In genomic region chr4:149345873-149346272, GRCm38 (mm10) we compare ENCODE assay signal across 23 mouse cellular contexts. TPM values are rescaled to one million over a fixed set of nuclear protein-coding genes. Genes with fewer than 3 reads are reported as not detected.
A peak's percentile ranks its signal among the peaks of the same experiment; 100 is the strongest.
DNase-seq lines count a peak whose midpoint lies in the region; ATAC-seq and TF ChIP-seq lines count a peak whose summit lies in the region.
"Had no signal": no experiment of that assay in that cellular context is flagged by ENCODE, and none has a peak within 500 bp of the region (broad histone marks: within the 10 kb centered on the region; RNA-seq: fewer than 3 reads in every experiment).

No protein-coding gene starts in this region.

- H3K27ac ChIP-seq in heart, embryonic 12.5 days (ENCODE audit: poor library complexity, severe bottlenecking), result peak overlapping the region; percentile 77
- no peak overlapping the region for H3K27ac ChIP-seq in limb, embryonic 14.5 days (replicated peaks; ENCODE audit: low read depth, low read length)
- H3K27ac ChIP-seq in forebrain, embryonic 10.5 days, result no peak overlapping the region
- H3K27ac ChIP-seq: embryonic facial prominence, embryonic 13.5 days; hindbrain, embryonic 13.5 days; limb, embryonic 12.5 days; midbrain, embryonic 12.5 days; neural tube, embryonic 15.5 days had no signal

- H3K27me3 ChIP-seq in heart, embryonic 12.5 days (replicated peaks), result no peaks in the 10 kb centered on the region
- no peaks in the 10 kb centered on the region for H3K27me3 ChIP-seq in limb, embryonic 14.5 days (ENCODE audit: control insufficient read depth, insufficient read depth, low read length)
- H3K27me3 ChIP-seq in forebrain, embryonic 10.5 days (ENCODE audit: poor library complexity, severe bottlenecking), result no peaks in the 10 kb centered on the region
- H3K27me3 ChIP-seq: embryonic facial prominence, embryonic 13.5 days; hindbrain, embryonic 13.5 days; limb, embryonic 12.5 days; midbrain, embryonic 12.5 days; neural tube, embryonic 15.5 days had no signal

- H3K9me3 ChIP-seq in heart, embryonic 12.5 days (replicated peaks), result no peaks in the 10 kb centered on the region
- H3K9me3 ChIP-seq in limb, embryonic 14.5 days (ENCODE audit: control insufficient read depth, low read length), result no peaks in the 10 kb centered on the region
- no peaks in the 10 kb centered on the region for H3K9me3 ChIP-seq in forebrain, embryonic 10.5 days
- H3K9me3 ChIP-seq: embryonic facial prominence, embryonic 13.5 days; G1E; hindbrain, embryonic 13.5 days; limb, embryonic 12.5 days; midbrain, embryonic 12.5 days; neural tube, embryonic 15.5 days had no signal

- DNase-seq in gastrocnemius, adult 18-20 months (ENCODE audit: low spot score), result peak; percentile 81
- DNase-seq in gastrocnemius, postnatal 4 days (ENCODE audit: low spot score in 2 of 2), result no peak
- DNase-seq in gastrocnemius, postnatal 10 days, result peak; percentile 25
- no peak for DNase-seq in limb, embryonic 14.5 days (ENCODE audit: low spot score)
- no peak for DNase-seq in forebrain, embryonic 10.5 days (ENCODE audit: extremely low spot score, low spot score)
- no peak for DNase-seq in kidney, postnatal 4 days
- no peak for DNase-seq in urinary bladder, postnatal 10 days (ENCODE audit: low spot score)
- DNase-seq: adrenal gland, postnatal 10 days; cerebellum, adult 9-11 months; kidney, adult 8-10 months; kidney, postnatal 25 days; layer of hippocampus, adult 9-11 months; lung, postnatal 10 days; right cerebral cortex, postnatal 14 days had no signal

- peaks cover 81% of the 10 kb centered on the region for H3K36me3 ChIP-seq in heart, embryonic 12.5 days
- peaks cover 91% of the 10 kb centered on the region for H3K36me3 ChIP-seq in limb, embryonic 14.5 days (ENCODE audit: control insufficient read depth, insufficient read depth, low read length)
- peaks cover 99% of the 10 kb centered on the region for H3K36me3 ChIP-seq in forebrain, embryonic 10.5 days (replicated peaks)

- no peak overlapping the region for H3K9ac ChIP-seq in heart, embryonic 12.5 days
- H3K9ac ChIP-seq in limb, embryonic 14.5 days (ENCODE audit: low read depth, low read length, severe bottlenecking), result no peak overlapping the region
- H3K9ac ChIP-seq: embryonic facial prominence, embryonic 13.5 days; hindbrain, embryonic 13.5 days; limb, embryonic 12.5 days; midbrain, embryonic 12.5 days; neural tube, embryonic 15.5 days had no signal

- no peak overlapping the region for H3K4me3 ChIP-seq in heart, embryonic 12.5 days
- H3K4me3 ChIP-seq in limb, embryonic 14.5 days (replicated peaks; ENCODE audit: low read length), result no peak overlapping the region
- no peak overlapping the region for H3K4me3 ChIP-seq in forebrain, embryonic 10.5 days
- H3K4me3 ChIP-seq: embryonic facial prominence, embryonic 13.5 days; hindbrain, embryonic 13.5 days; limb, embryonic 12.5 days; midbrain, embryonic 12.5 days; neural tube, embryonic 15.5 days had no signal

- no peak for TF ChIP-seq POLR2A in limb, embryonic 14.5 days (IDR thresholded peaks at IDR 0.05; ENCODE audit: borderline replicate concordance, extremely low read depth, insufficient read depth, insufficient read length)

- peaks cover 32% of the 10 kb centered on the region for H3K4me1 ChIP-seq in heart, embryonic 12.5 days (replicated peaks)
- H3K4me1 ChIP-seq in limb, embryonic 14.5 days (ENCODE audit: control insufficient read depth, insufficient read depth, low read length), result no peaks in the 10 kb centered on the region
- H3K4me1 ChIP-seq in forebrain, embryonic 10.5 days, result peaks cover 7% of the 10 kb centered on the region
- H3K4me1 ChIP-seq: hindbrain, embryonic 13.5 days; limb, embryonic 12.5 days; midbrain, embryonic 12.5 days; neural tube, embryonic 15.5 days had no signal

- H3K4me2 ChIP-seq in heart, embryonic 12.5 days, result no peak overlapping the region
- no peak overlapping the region for H3K4me2 ChIP-seq in limb, embryonic 14.5 days (replicated peaks; ENCODE audit: low read depth, low read length, severe bottlenecking)
- H3K4me2 ChIP-seq: embryonic facial prominence, embryonic 13.5 days; hindbrain, embryonic 13.5 days; limb, embryonic 12.5 days; midbrain, embryonic 12.5 days; neural tube, embryonic 15.5 days had no signal

- whole genome bisulfite sequencing in heart, embryonic 12.5 days, result 48% methylated on average over 5 of the region's 5 CpGs
- 82% methylated on average over 5 of the region's 5 CpGs for WGBS in limb, embryonic 14.5 days
- 83% methylated on average over 5 of the region's 5 CpGs for WGBS in forebrain, embryonic 10.5 days

- ATAC-seq in heart, embryonic 12.5 days (ENCODE audit: insufficient number of reproducible peaks, low FRiP score), result peak; percentile 52
- ATAC-seq in limb, embryonic 14.5 days (ENCODE audit: low FRiP score, low read depth), result peak; percentile 74
- ATAC-seq: activated CD4-positive, CD25-positive, alpha-beta regulatory T cell, adult 4 months; inflammation-experienced regulatory T-cells, adult 6 months had no signal

RNA-seq across cellular contexts. Expression of gene Kif1b, which starts 38.4 kb away (rescaled TPM):
- total RNA-seq in gastrocnemius, adult 18-20 months (2021), result 100 to 1,000 TPM; 255 to 285 TPM
- 100 to 1,000 TPM; 266 to 283 TPM for total RNA-seq in gastrocnemius, postnatal 4 days (2021)
- 100 to 1,000 TPM; 245 to 257 TPM for total RNA-seq in gastrocnemius, postnatal 10 days (2021)
- 60.1 and 62.9 TPM in 2 replicates for polyA plus RNA-seq in heart, embryonic 12.5 days (2016; fragmentation: Nextera tagmentation; extraction: Ambion mirVana)
- 35.0 and 41.6 TPM in 2 replicates for polyA plus RNA-seq in limb, embryonic 14.5 days (2012; rRNA removed)
- polyA plus RNA-seq in limb, embryonic 14.5 days (2014; fragmentation: Nextera tagmentation; extraction: Ambion mirVana), result 47.6 and 50.3 TPM in 2 replicates
- polyA plus RNA-seq in forebrain, embryonic 10.5 days (2016; fragmentation: Nextera tagmentation; extraction: Ambion mirVana), result 55.9 and 59.8 TPM in 2 replicates

Comparison
In these comparisons a context has a peak if more than half of its experiments do, and no peak if none do; other contexts are left out.
1. DNase-seq: peak in gastrocnemius, adult 18-20 months (single experiment) and gastrocnemius, postnatal 10 days (single experiment); none in gastrocnemius, postnatal 4 days (0 of 2), limb, embryonic 14.5 days (single experiment), forebrain, embryonic 10.5 days (single experiment), kidney, postnatal 4 days (0 of 2) and urinary bladder, postnatal 10 days (single experiment).